Mouse (Mus musculus) heart, adult 18-20 months (tissue): ENCODE data around the gene P3h1. TPM values are rescaled to one million over a fixed set of nuclear protein-coding genes. Genes with fewer than 3 reads are reported as not detected.
A peak's percentile ranks its signal among the peaks of the same experiment; 100 is the strongest.

Source experiments
- DNase-seq, 2 experiments: peaks; one replicate each; pipeline ENCODE4 v3.0.0; 2021 to 2022; ENCODE audit warnings: mixed read lengths in 1 of 2
- long read RNA-seq, 2 experiments: library from polyadenylated mRNA; stranded (forward); transcript quantifications; one replicate each; pipeline ENCODE4 v2.0.0; 2021
- total RNA-seq, 2 experiments: library from RNA; stranded (reverse); gene quantifications; 2 replicates each; pipeline ENCODE4 v1.2.3; 2021

P3h1 gene
- total RNA-seq, result 1 to 10 TPM; 9.4 to 9.9 TPM
- long read RNA-seq, experiment 1, transcript P3h1-204 (15 exons, 3,188 nt), result major isoform, 19 of 24 reads
- long read RNA-seq, experiment 1, partial matches to known transcripts, result 3 of 24 reads
- long read RNA-seq, experiment 1, other reads (novel, unspliced or antisense), result 2 of 24 reads
- long read RNA-seq, experiment 2, transcript P3h1-204 (15 exons, 3,188 nt), result major isoform, 9 of 14 reads
- long read RNA-seq, experiment 2, partial matches to known transcripts, result 1 of 14 reads
- long read RNA-seq, experiment 2, other reads (novel, unspliced or antisense), result 3 of 14 reads

- peak; percentile 100 for DNase-seq
Observed at GRCm38 (mm10) chr4:119232410-119233255, at the start of gene P3h1, which contains the start of gene AU022252. P3h1 (plus strand) TSS chr4:119232915. AU022252 (minus strand) TSS chr4:119232712.

- DNase-seq, result no peak
Observed at GRCm38 (mm10) chr4:119183525-119183924, 49.2 kb upstream of the P3h1 start.

GRCm38 (mm10) chr4:119185771-119186170 lies 46.9 kb upstream of the P3h1 start:
- no peak for DNase-seq

- DNase-seq, result no peak
Observed at GRCm38 (mm10) chr4:119188060-119188785, 44.5 kb upstream of the P3h1 start.

GRCm38 (mm10) chr4:119189392-119189791 lies 43.3 kb upstream of the P3h1 start:
- no peak for DNase-seq

GRCm38 (mm10) chr4:119189864-119190263 lies 42.9 kb upstream of the P3h1 start, which contains the start of gene Ermap:
Ermap (minus strand) TSS chr4:119190011.
- no peak for DNase-seq

- DNase-seq, result no peak
Observed at GRCm38 (mm10) chr4:119190618-119191017, 42.1 kb upstream of the P3h1 start.

GRCm38 (mm10) chr4:119191273-119191672 lies 41.4 kb upstream of the P3h1 start:
- no peak for DNase-seq

- no peak for DNase-seq
Observed at GRCm38 (mm10) chr4:119192757-119193156, 40.0 kb upstream of the P3h1 start.

- DNase-seq, result peak; percentile 87 to 91
Observed at GRCm38 (mm10) chr4:119194909-119195581, 37.7 kb upstream of the P3h1 start, which contains the start of gene Svbp. Svbp (plus strand) TSS chr4:119195306.

GRCm38 (mm10) chr4:119195582-119196320 lies 37.0 kb upstream of the P3h1 start:
- no peak for DNase-seq

- no peak for DNase-seq
Observed at GRCm38 (mm10) chr4:119198105-119198504, 34.6 kb upstream of the P3h1 start.

GRCm38 (mm10) chr4:119204672-119205071 lies 28.0 kb upstream of the P3h1 start:
- peak; percentile 28 to 72 for DNase-seq

- no peak for DNase-seq
Observed at GRCm38 (mm10) chr4:119216667-119217066, 16.0 kb upstream of the P3h1 start.

GRCm38 (mm10) chr4:119218169-119218568 lies 14.5 kb upstream of the P3h1 start, which contains the start of gene Tmem269:
Tmem269 (minus strand) TSS chr4:119218217.
- no peak for DNase-seq

GRCm38 (mm10) chr4:119223696-119224095 lies 9.0 kb upstream of the P3h1 start:
- peak in 1 of 2 experiments; percentile 25 for DNase-seq

GRCm38 (mm10) chr4:119224534-119224933 lies 8.2 kb upstream of the P3h1 start:
- DNase-seq, result no peak

- no peak for DNase-seq
Observed at GRCm38 (mm10) chr4:119225719-119226118, 7.0 kb upstream of the P3h1 start.

- DNase-seq, result no peak
Observed at GRCm38 (mm10) chr4:119226751-119227150, 6.0 kb upstream of the P3h1 start.

GRCm38 (mm10) chr4:119233256-119233901 lies 664 bp downstream of the P3h1 start:
- peak; percentile 58 to 62 for DNase-seq
